Mouse (Mus musculus) hindbrain, embryonic 16.5 days (tissue): ENCODE measurements around the gene Auts2. TPM values are rescaled to one million over a fixed set of nuclear protein-coding genes. Genes with fewer than 3 reads are reported as not detected.

ENCODE experiments used
- ATAC-seq: fragments of 200-750 bp; cut with Nextera tagmentation; 2 replicates; pipeline ENCODE4 v1.8.0; 2017; ENCODE audit warnings: moderate TSS enrichment, moderate library complexity
- H3K27ac ChIP-seq: fragments of 300-500 bp; sonication (generic); 2 replicates; pipeline ENCODE4 v1.5.1; 2014; ENCODE audit warnings: low read depth, mild to moderate bottlenecking, control low read depth, low read length, moderate library complexity
- H3K27me3 ChIP-seq: fragments of 300-500 bp; sonication (generic); replicated peaks from 2 replicates; pipeline ENCODE4 v1.6.1; 2014; ENCODE audit warnings: low read length; ENCODE audit not compliant: control insufficient read depth, insufficient read depth
- H3K36me3 ChIP-seq: fragments of 300-500 bp; sonication (generic); 2 replicates; pipeline ENCODE4 v1.6.1; 2014; ENCODE audit warnings: mild to moderate bottlenecking, low read length, moderate library complexity, mixed read lengths; ENCODE audit not compliant: control insufficient read depth, insufficient read depth
- H3K4me1 ChIP-seq: fragments of 300-500 bp; sonication (generic); 2 replicates; pipeline ENCODE4 v1.6.1; 2014; ENCODE audit warnings: low read depth, low read length; ENCODE audit not compliant: control insufficient read depth, insufficient read depth
- H3K4me2 ChIP-seq: fragments of 300-500 bp; sonication (generic); 2 replicates; pipeline ENCODE4 v1.6.1; 2014; ENCODE audit warnings: mild to moderate bottlenecking, low read length, control low read depth, moderate library complexity
- H3K4me3 ChIP-seq: fragments of 300-500 bp; sonication (generic); 2 replicates; pipeline ENCODE4 v1.5.1; 2014; ENCODE audit warnings: mild to moderate bottlenecking, low read length, control low read depth, moderate library complexity
- H3K9ac ChIP-seq: fragments of 300-500 bp; sonication (generic); 2 replicates; pipeline ENCODE4 v1.6.1; 2014; ENCODE audit warnings: low read depth, mild to moderate bottlenecking, control low read depth, low read length, moderate library complexity
- H3K9me3 ChIP-seq: fragments of 300-500 bp; sonication (generic); 2 replicates; pipeline ENCODE4 v1.6.1; 2014; ENCODE audit warnings: mild to moderate bottlenecking, low read length, moderate library complexity; ENCODE audit not compliant: control insufficient read depth
- WGBS: fragments of 180-500 bp; shearing (Covaris S2); extraction: QIAGEN DNeasy Blood & Tissue Kit; methylation state at CpG from one replicate; pipeline ENCODE4 v1.1.7; 2014; 5-methylcytosine and 5-hydroxymethylcytosine counted together
- polyA plus RNA-seq: library from polyadenylated mRNA; unstranded; fragments of >200 nt; fragmentation: Nextera tagmentation; extraction: Ambion mirVana; gene quantifications from 2 replicates; pipeline ENCODE4 v1.2.1, GENCODE M21; 2015

Gene Auts2
- polyA plus RNA-seq, 1 experiment from 2014 or later, result 43.2 TPM

- ATAC-seq, result peak; percentile 81
- Histone ChIP-seq H3K4me3 (0 out of 2 replicates have a peak overlapping the region, but pooled peaks have one; percentile 3), H3K27me3 (no peaks in the 10 kb centered on the region), H3K9ac (peak overlapping the region; percentile 8; the same call in 1 of the 2 replicates), H3K9me3 (no peaks in the 10 kb centered on the region), H3K36me3 (no peaks in the 10 kb centered on the region), H3K27ac (peak overlapping the region; percentile 44), H3K4me2 (peak overlapping the region; percentile 40), H3K4me1 (peaks cover 22% of the 10 kb centered on the region)
- 19% methylated on average over 15 of the region's 15 CpGs for WGBS
Observed at GRCm38 (mm10) chr5:132033491-132034350, 509.4 kb downstream of the Auts2 start.

GRCm38 (mm10) chr5:132030941-132031531, 512.1 kb downstream of the Auts2 start:
- H3K9ac ChIP-seq, result no peak overlapping the region
- H3K4me2 ChIP-seq, result no peak overlapping the region
- H3K4me1 ChIP-seq, result peaks cover 22% of the 10 kb centered on the region
- no peaks in the 10 kb centered on the region for H3K9me3 ChIP-seq
- WGBS, result 38% methylated on average over 15 of the region's 15 CpGs
- H3K27ac ChIP-seq, result peak overlapping the region; percentile 32; the same call in 1 of the 2 replicates
- no peak overlapping the region for H3K4me3 ChIP-seq
- no peak for ATAC-seq
- no peaks in the 10 kb centered on the region for H3K27me3 ChIP-seq
- no peaks in the 10 kb centered on the region for H3K36me3 ChIP-seq

- WGBS, result 65% methylated on average over 11 of the region's 11 CpGs
- Histone ChIP-seq H3K4me2 (no peak overlapping the region), H3K36me3 (no peaks in the 10 kb centered on the region), H3K27me3 (no peaks in the 10 kb centered on the region), H3K27ac (no peak overlapping the region), H3K4me3 (no peak overlapping the region), H3K9me3 (no peaks in the 10 kb centered on the region), H3K9ac (no peak overlapping the region), H3K4me1 (peaks cover 22% of the 10 kb centered on the region)
- no peak for ATAC-seq
Observed at GRCm38 (mm10) chr5:132029638-132030037, 513.5 kb downstream of the Auts2 start.

- Histone ChIP-seq H3K36me3 (no peaks in the 10 kb centered on the region), H3K27me3 (no peaks in the 10 kb centered on the region), H3K9ac (no peak overlapping the region), H3K9me3 (no peaks in the 10 kb centered on the region), H3K4me1 (peaks cover 20% of the 10 kb centered on the region), H3K4me3 (no peak overlapping the region), H3K27ac (no peak overlapping the region), H3K4me2 (no peak overlapping the region)
- ATAC-seq, result no peak
- WGBS, result 82% methylated on average over 12 of the region's 12 CpGs
Observed at GRCm38 (mm10) chr5:132029038-132029437, 514.1 kb downstream of the Auts2 start.

GRCm38 (mm10) chr5:132027859-132028498, 515.2 kb downstream of the Auts2 start:
- Histone ChIP-seq H3K9ac (no peak overlapping the region), H3K27ac (no peak overlapping the region), H3K9me3 (no peaks in the 10 kb centered on the region), H3K4me3 (no peak overlapping the region), H3K4me1 (peaks cover 13% of the 10 kb centered on the region), H3K36me3 (no peaks in the 10 kb centered on the region), H3K4me2 (no peak overlapping the region), H3K27me3 (no peaks in the 10 kb centered on the region)
- ATAC-seq, result no peak
- WGBS, result 84% methylated on average over 5 of the region's 5 CpGs

- ATAC-seq, result no peak
- 52% methylated on average over 7 of the region's 7 CpGs for WGBS
- H3K4me2 ChIP-seq, result no peak overlapping the region
- no peaks in the 10 kb centered on the region for H3K4me1 ChIP-seq
- no peaks in the 10 kb centered on the region for H3K27me3 ChIP-seq
- H3K9ac ChIP-seq, result no peak overlapping the region
- H3K4me3 ChIP-seq, result no peak overlapping the region
- H3K27ac ChIP-seq, result no peak overlapping the region
- H3K9me3 ChIP-seq, result no peaks in the 10 kb centered on the region
- H3K36me3 ChIP-seq, result no peaks in the 10 kb centered on the region
Observed at GRCm38 (mm10) chr5:132013296-132013695, 529.8 kb downstream of the Auts2 start.

- H3K36me3 ChIP-seq, result no peaks in the 10 kb centered on the region
- no peak for ATAC-seq
- no peak overlapping the region for H3K4me2 ChIP-seq
- no peaks in the 10 kb centered on the region for H3K4me1 ChIP-seq
- no peaks in the 10 kb centered on the region for H3K27me3 ChIP-seq
- H3K9ac ChIP-seq, result no peak overlapping the region
- no peak overlapping the region for H3K4me3 ChIP-seq
- no peak overlapping the region for H3K27ac ChIP-seq
- no peaks in the 10 kb centered on the region for H3K9me3 ChIP-seq
Observed at GRCm38 (mm10) chr5:132011795-132012194, 531.3 kb downstream of the Auts2 start.

- no peak overlapping the region for H3K9ac ChIP-seq
- H3K4me2 ChIP-seq, result no peak overlapping the region
- no peaks in the 10 kb centered on the region for H3K4me1 ChIP-seq
- ATAC-seq, result no peak
- no peaks in the 10 kb centered on the region for H3K27me3 ChIP-seq
- H3K9me3 ChIP-seq, result no peaks in the 10 kb centered on the region
- no peak overlapping the region for H3K27ac ChIP-seq
- H3K4me3 ChIP-seq, result no peak overlapping the region
- H3K36me3 ChIP-seq, result no peaks in the 10 kb centered on the region
- 61% methylated on average over 7 of the region's 7 CpGs for whole genome bisulfite sequencing
Observed at GRCm38 (mm10) chr5:132008703-132009222, 534.4 kb downstream of the Auts2 start.

- no peak overlapping the region for H3K4me2 ChIP-seq
- no peak overlapping the region for H3K4me3 ChIP-seq
- H3K27ac ChIP-seq, result no peak overlapping the region
- H3K27me3 ChIP-seq, result no peaks in the 10 kb centered on the region
- WGBS, result 69% methylated on average over 4 of the region's 4 CpGs
- no peaks in the 10 kb centered on the region for H3K9me3 ChIP-seq
- no peaks in the 10 kb centered on the region for H3K36me3 ChIP-seq
- no peak for ATAC-seq
- H3K4me1 ChIP-seq, result no peaks in the 10 kb centered on the region
- H3K9ac ChIP-seq, result no peak overlapping the region
Observed at GRCm38 (mm10) chr5:132007907-132008306, 535.2 kb downstream of the Auts2 start.
